Mouse (Mus musculus): ENCODE measurements around the gene Rnf187. TPM values are rescaled to one million over a fixed set of nuclear protein-coding genes. Genes with fewer than 3 reads are reported as not detected.

The Rnf187 gene
- 208 and 213 TPM in 2 replicates for polyA plus RNA-seq (2016; fragmentation: Nextera tagmentation; extraction: Ambion mirVana)

- peak; percentile 94 for ATAC-seq (ENCODE audit: insufficient number of reproducible peaks, low FRiP score)
- Histone ChIP-seq H3K36me3 (peaks cover 32% of the 10 kb centered on the region), H3K4me2 (peak within 1 kb of the TSS; percentile 89), H3K4me1 (replicated peaks) (peaks cover 20% of the 10 kb centered on the region), H3K4me3 (peak within 1 kb of the TSS; percentile 96), H3K27me3 (replicated peaks) (peaks cover 3% of the 10 kb centered on the region), H3K27ac (ENCODE audit: poor library complexity, severe bottlenecking) (peak within 1 kb of the TSS; percentile 95), H3K9me3 (replicated peaks) (no peaks in the 10 kb centered on the region), H3K9ac (peak within 1 kb of the TSS; percentile 97)
- under 1% methylated on average over 95 of the region's 95 CpGs for WGBS
These were observed at the start of gene Rnf187 for GRCm38 (mm10) chr11:58938322-58939087. TSS of gene Rnf187 (minus strand) at chr11:58938916.

DNA sequence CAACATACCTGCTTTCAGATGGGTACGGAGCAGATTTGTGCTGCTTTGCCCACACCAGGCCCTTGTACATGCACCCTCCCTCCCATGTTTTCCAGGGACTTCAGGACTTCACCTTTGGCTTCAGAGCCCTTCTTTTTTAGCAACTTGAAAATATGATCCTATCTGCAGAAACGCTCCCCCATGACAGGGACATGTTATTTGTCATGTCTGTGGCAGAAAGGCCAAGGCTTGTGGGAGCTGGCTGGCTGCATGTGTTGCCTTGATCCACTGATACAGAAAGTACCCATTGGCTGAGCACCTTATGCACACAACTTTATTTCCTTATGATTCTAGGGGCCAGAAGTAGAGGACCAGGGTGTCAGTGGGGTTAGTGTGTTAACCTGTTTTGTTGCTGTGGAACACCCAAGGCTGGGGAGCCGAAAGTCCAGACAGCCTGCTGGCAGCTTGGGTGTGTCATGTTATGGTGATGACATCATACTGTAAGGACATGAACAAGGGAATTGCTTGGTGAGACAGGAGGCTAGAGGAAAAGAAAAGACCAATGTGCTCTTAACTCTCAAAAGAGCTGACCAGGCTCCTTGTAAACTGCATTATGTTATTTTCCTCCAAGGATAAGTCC is 46.7 kb upstream of the Rnf187 start:
- Histone ChIP-seq H3K9ac (peak overlapping the region; percentile 48), H3K27ac (ENCODE audit: poor library complexity, severe bottlenecking) (peak overlapping the region; percentile 93), H3K36me3 (peaks cover 80% of the 10 kb centered on the region), H3K4me2 (no peak overlapping the region), H3K4me3 (no peak overlapping the region), H3K9me3 (replicated peaks) (no peaks in the 10 kb centered on the region), H3K4me1 (replicated peaks) (peaks cover 98% of the 10 kb centered on the region), H3K27me3 (replicated peaks) (no peaks in the 10 kb centered on the region)
- WGBS = 60% methylated on average over 3 of the region's 3 CpGs
- no peak for ATAC-seq (ENCODE audit: insufficient number of reproducible peaks, low FRiP score)

DNA sequence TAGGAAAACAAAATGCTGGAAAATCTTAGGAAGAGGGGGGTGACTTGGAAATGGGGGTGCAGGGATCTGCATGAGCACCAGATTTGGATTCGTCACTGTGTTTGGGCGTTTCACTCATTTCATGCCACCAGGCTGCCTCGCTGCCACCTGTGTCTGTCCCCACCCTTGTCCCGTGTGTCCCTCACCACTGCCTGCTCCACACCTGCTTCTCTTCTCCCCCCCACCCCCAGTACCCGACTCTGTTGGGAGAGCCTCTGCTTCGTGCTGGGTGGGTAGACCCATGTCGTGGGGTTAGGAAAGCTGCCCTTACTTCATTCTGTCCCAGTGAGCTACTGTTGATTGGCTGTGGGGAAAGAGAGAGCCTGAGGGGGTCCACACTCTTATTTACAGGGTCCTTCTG is 45.9 kb upstream of the Rnf187 start:
- Histone ChIP-seq H3K27ac (ENCODE audit: poor library complexity, severe bottlenecking) (peak overlapping the region; percentile 93), H3K4me2 (no peak overlapping the region)
- WGBS = 85% methylated on average over 7 of the region's 7 CpGs

DNA sequence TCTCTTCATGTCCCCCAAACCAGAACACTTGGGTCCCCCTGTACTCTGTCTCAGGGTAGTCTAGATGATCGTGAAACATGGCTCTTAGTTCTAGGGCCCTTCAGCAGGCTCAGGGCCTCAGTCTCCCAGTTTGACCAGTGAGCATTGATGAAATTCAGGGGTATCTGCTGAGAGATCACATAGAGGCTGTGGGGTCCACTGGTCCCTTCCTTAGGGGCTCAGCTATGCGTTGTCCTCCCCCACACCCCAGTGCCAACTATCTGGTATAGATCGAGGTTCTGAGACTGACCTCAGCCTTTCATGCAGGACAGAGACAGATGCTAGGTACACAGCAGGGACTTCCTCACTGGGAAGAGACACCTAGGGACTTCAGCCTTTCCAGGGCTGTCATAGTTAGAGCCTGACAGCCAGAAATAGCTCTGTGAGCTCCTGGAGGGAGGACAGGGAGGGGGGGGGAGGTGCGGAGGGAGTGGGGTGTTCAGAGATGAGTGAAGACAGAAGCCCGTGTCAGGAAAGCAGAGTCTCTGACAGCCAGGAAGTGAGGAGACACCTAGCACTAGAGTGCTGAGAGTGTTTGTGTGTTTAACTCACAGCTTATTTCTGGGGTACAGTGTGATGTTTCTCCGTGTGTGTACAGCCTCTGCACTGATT is 45.1 kb upstream of the Rnf187 start:
- Histone ChIP-seq H3K36me3 (peaks cover 64% of the 10 kb centered on the region), H3K4me2 (peak overlapping the region; percentile 38), H3K27ac (ENCODE audit: poor library complexity, severe bottlenecking) (peak overlapping the region; percentile 97), H3K9ac (peak overlapping the region; percentile 49), H3K4me3 (no peak overlapping the region), H3K4me1 (replicated peaks) (peaks cover 98% of the 10 kb centered on the region), H3K9me3 (replicated peaks) (no peaks in the 10 kb centered on the region), H3K27me3 (replicated peaks) (no peaks in the 10 kb centered on the region)
- WGBS = 54% methylated on average over 6 of the region's 6 CpGs
- peak; percentile 41; the same call in 1 of the 2 replicates for ATAC-seq (ENCODE audit: insufficient number of reproducible peaks, low FRiP score)

More for the DNA sequence above, 45.9 kb upstream of the Rnf187 start:
- Histone ChIP-seq H3K9ac (peak overlapping the region; percentile 48), H3K4me3 (no peak overlapping the region), H3K36me3 (peaks cover 73% of the 10 kb centered on the region), H3K4me1 (replicated peaks) (peaks cover 98% of the 10 kb centered on the region), H3K9me3 (replicated peaks) (no peaks in the 10 kb centered on the region), H3K27me3 (replicated peaks) (no peaks in the 10 kb centered on the region)
- no peak for ATAC-seq (ENCODE audit: insufficient number of reproducible peaks, low FRiP score)

GRCm38 (mm10) chr11:58982471-58983097 is 43.9 kb upstream of the Rnf187 start:
- peak overlapping the region; percentile 22; the same call in 1 of the 2 replicates for H3K9ac ChIP-seq
- H3K27ac ChIP-seq (ENCODE audit: poor library complexity, severe bottlenecking) = peak overlapping the region; percentile 97; the same call in 1 of the 2 replicates
- 78% methylated on average over 18 of the region's 18 CpGs for WGBS
- peaks cover 52% of the 10 kb centered on the region for H3K36me3 ChIP-seq
- peaks cover 86% of the 10 kb centered on the region for H3K4me1 ChIP-seq (replicated peaks)
- no peak overlapping the region for H3K4me2 ChIP-seq
- H3K27me3 ChIP-seq (replicated peaks) = no peaks in the 10 kb centered on the region
- no peak for ATAC-seq (ENCODE audit: insufficient number of reproducible peaks, low FRiP score)
- H3K9me3 ChIP-seq (replicated peaks) = no peaks in the 10 kb centered on the region
- no peak overlapping the region for H3K4me3 ChIP-seq

DNA sequence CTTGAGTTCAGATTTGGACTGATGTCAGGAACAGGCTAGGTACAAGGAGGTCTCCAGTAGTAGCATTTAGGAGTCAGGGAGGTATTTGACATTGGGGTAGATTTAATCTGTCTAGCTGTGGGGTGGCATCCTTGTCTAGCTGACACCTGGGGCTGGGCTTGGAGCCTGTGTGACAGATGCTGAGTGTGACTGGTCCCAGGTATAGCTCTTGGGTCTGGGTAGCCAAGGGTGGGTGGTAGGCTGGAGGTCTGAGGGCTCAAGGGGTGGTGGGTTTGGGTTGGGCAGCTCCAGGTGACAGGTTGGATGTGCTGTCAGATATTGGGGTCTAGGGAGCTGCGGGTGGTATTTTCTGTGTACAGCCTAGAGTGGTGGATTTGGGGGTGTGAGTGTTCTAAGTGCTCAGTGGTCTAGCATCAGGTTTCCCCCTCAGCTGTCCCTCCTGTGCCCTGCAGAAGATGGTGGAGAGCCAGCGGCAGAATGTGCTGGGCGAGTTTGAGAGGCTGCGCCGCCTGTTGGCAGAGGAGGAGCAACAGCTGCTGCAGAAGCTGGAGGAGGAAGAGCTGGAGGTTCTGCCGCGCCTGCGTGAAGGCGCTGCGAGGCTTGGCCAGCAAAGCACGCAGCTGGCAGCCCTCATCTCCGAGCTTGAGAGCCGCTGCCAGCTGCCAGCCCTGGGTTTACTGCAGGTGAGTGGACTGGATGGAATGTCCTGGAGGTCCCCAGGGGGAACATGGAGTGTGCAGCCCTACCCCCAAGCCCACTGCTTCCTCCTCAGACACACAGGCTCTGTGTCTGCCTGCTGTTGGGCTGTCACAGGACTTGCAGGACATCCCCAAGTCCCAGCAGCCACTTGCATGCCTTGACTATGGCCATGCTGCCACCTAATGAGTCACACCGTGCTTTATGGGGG is 43.1 kb upstream of the Rnf187 start:
- peak overlapping the region; percentile 97; the same call in 1 of the 2 replicates for H3K27ac ChIP-seq (ENCODE audit: poor library complexity, severe bottlenecking)

GRCm38 (mm10) chr11:58980381-58980990 is 41.8 kb upstream of the Rnf187 start:
- peak overlapping the region; percentile 90 for H3K4me3 ChIP-seq
- no peaks in the 10 kb centered on the region for H3K27me3 ChIP-seq (replicated peaks)
- H3K9me3 ChIP-seq (replicated peaks) = no peaks in the 10 kb centered on the region
- H3K4me2 ChIP-seq = peak overlapping the region; percentile 94
- H3K27ac ChIP-seq (ENCODE audit: poor library complexity, severe bottlenecking) = peak overlapping the region; percentile 70
- 55% methylated on average over 5 of the region's 5 CpGs for WGBS
- peaks cover 34% of the 10 kb centered on the region for H3K36me3 ChIP-seq
- peak overlapping the region; percentile 53 for H3K9ac ChIP-seq
- ATAC-seq (ENCODE audit: insufficient number of reproducible peaks, low FRiP score) = no peak
- peaks cover 72% of the 10 kb centered on the region for H3K4me1 ChIP-seq (replicated peaks)

More for the DNA sequence above, 43.1 kb upstream of the Rnf187 start:
- WGBS = 53% methylated on average over 14 of the region's 14 CpGs
- Histone ChIP-seq H3K4me3 (no peak overlapping the region), H3K36me3 (peaks cover 45% of the 10 kb centered on the region), H3K4me1 (replicated peaks) (peaks cover 81% of the 10 kb centered on the region), H3K27me3 (replicated peaks) (no peaks in the 10 kb centered on the region), H3K9me3 (replicated peaks) (no peaks in the 10 kb centered on the region), H3K4me2 (peak overlapping the region; percentile 94), H3K9ac (peak overlapping the region; percentile 5; the same call in 1 of the 2 replicates)
- no peak for ATAC-seq (ENCODE audit: insufficient number of reproducible peaks, low FRiP score)

DNA sequence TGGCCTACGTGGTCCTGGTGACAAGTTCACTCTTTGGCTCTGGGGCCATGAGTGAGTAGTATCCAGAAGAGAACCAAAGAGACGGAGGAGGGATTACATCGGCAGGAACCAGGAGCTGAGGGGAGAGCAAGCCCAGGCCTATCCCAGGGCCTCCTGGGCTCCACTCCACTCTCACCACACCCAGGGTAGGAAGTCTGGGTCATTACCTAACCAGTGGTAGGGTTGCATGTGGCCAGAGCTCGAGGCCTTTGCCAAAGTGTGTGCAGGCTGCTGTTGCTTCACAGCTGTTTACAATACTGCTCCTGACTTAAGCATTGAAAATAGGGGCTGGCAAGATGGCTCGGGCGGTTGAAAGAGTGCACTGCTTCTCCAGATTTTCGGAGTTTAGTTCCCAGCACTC is 40.9 kb upstream of the Rnf187 start:
- no peak for ATAC-seq (ENCODE audit: insufficient number of reproducible peaks, low FRiP score)
- peak overlapping the region; percentile 70 for H3K27ac ChIP-seq (ENCODE audit: poor library complexity, severe bottlenecking)
- 67% methylated on average over 7 of the region's 7 CpGs for WGBS
- H3K36me3 ChIP-seq = peaks cover 27% of the 10 kb centered on the region
- H3K27me3 ChIP-seq (replicated peaks) = no peaks in the 10 kb centered on the region
- H3K4me3 ChIP-seq = peak overlapping the region; percentile 90
- peaks cover 64% of the 10 kb centered on the region for H3K4me1 ChIP-seq (replicated peaks)
- H3K9ac ChIP-seq = peak overlapping the region; percentile 89
- H3K4me2 ChIP-seq = peak overlapping the region; percentile 94
- H3K9me3 ChIP-seq (replicated peaks) = no peaks in the 10 kb centered on the region

DNA sequence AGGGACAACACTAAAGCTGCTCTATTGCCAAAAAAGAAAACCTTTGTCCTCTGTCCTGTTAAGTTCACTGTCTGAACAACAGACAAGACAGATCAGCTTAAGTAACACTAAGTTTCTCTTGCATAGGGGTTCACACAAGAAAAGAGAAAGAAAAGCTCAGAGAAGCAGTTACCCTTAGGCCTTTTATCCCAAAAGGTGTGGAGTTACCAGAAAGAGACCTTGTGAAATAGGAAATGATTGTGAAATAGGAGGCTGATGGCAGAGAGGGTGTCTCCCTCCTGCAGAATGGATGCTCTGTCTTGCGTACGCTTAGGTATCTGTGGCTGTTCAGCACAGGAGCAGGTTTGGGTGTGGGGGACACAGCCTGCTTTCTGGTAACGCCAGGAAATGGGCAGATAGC is 40.5 kb upstream of the Rnf187 start:
- Histone ChIP-seq H3K4me3 (peak overlapping the region; percentile 90), H3K27me3 (replicated peaks) (no peaks in the 10 kb centered on the region), H3K36me3 (peaks cover 30% of the 10 kb centered on the region), H3K9me3 (replicated peaks) (no peaks in the 10 kb centered on the region), H3K9ac (peak overlapping the region; percentile 89), H3K4me1 (replicated peaks) (peaks cover 59% of the 10 kb centered on the region), H3K27ac (ENCODE audit: poor library complexity, severe bottlenecking) (peak overlapping the region; percentile 70), H3K4me2 (peak overlapping the region; percentile 94)
- no peak for ATAC-seq (ENCODE audit: insufficient number of reproducible peaks, low FRiP score)
- WGBS = 60% methylated on average over 3 of the region's 3 CpGs

GRCm38 (mm10) chr11:58978706-58979030 is 40.0 kb upstream of the Rnf187 start:
- under 1% methylated on average over 5 of the region's 5 CpGs for WGBS
- H3K27me3 ChIP-seq (replicated peaks) = no peaks in the 10 kb centered on the region
- peak overlapping the region; percentile 90 for H3K4me3 ChIP-seq
- H3K27ac ChIP-seq (ENCODE audit: poor library complexity, severe bottlenecking) = peak overlapping the region; percentile 84
- peak overlapping the region; percentile 94 for H3K4me2 ChIP-seq
- peak overlapping the region; percentile 89 for H3K9ac ChIP-seq
- peaks cover 28% of the 10 kb centered on the region for H3K36me3 ChIP-seq
- ATAC-seq (ENCODE audit: insufficient number of reproducible peaks, low FRiP score) = no peak
- H3K4me1 ChIP-seq (replicated peaks) = peaks cover 56% of the 10 kb centered on the region
- H3K9me3 ChIP-seq (replicated peaks) = no peaks in the 10 kb centered on the region
